Mouse (Mus musculus) hindbrain, embryonic 12.5 days (tissue): ENCODE measurements around the gene Rnf225. TPM values are rescaled to one million over a fixed set of nuclear protein-coding genes. Genes with fewer than 3 reads are reported as not detected.
"Not testable (repeated sequence)": the region's sequence is repeated elsewhere in the genome, so short reads cannot be mapped to it uniquely, and the experiment has no call there.

ENCODE experiments used
- ATAC-seq: fragments of 200-750 bp; cut with Nextera tagmentation; 2 replicates; pipeline ENCODE4 v1.8.0; 2017; ENCODE audit warnings: moderate TSS enrichment; ENCODE audit not compliant: low FRiP score
- H3K27ac ChIP-seq: fragments of 300-500 bp; sonication (generic); 2 replicates; pipeline ENCODE4 v1.5.1; 2016; ENCODE audit warnings: mild to moderate bottlenecking
- H3K27me3 ChIP-seq: fragments of 300-500 bp; sonication (generic); 2 replicates; pipeline ENCODE4 v1.6.1; 2016; ENCODE audit warnings: mild to moderate bottlenecking
- H3K36me3 ChIP-seq: fragments of 300-500 bp; sonication (generic); 2 replicates; pipeline ENCODE4 v1.6.1; 2016; ENCODE audit warnings: mild to moderate bottlenecking
- H3K4me1 ChIP-seq: fragments of 300-500 bp; sonication (generic); 2 replicates; pipeline ENCODE4 v1.6.1; 2016
- H3K4me2 ChIP-seq: fragments of 300-500 bp; sonication (generic); replicated peaks from 2 replicates; pipeline ENCODE4 v1.6.1; 2016; ENCODE audit warnings: mild to moderate bottlenecking
- H3K4me3 ChIP-seq: fragments of 300-500 bp; sonication (generic); 2 replicates; pipeline ENCODE4 v1.5.1; 2016; ENCODE audit warnings: mild to moderate bottlenecking
- H3K9ac ChIP-seq: fragments of 300-500 bp; sonication (generic); 2 replicates; pipeline ENCODE4 v1.6.1; 2016; ENCODE audit warnings: mild to moderate bottlenecking, moderate library complexity
- H3K9me3 ChIP-seq: fragments of 300-500 bp; sonication (generic); replicated peaks from 2 replicates; pipeline ENCODE4 v1.6.1; 2016; ENCODE audit warnings: mild to moderate bottlenecking
- WGBS: fragments of 180-500 bp; shearing (Covaris S2); methylation state at CpG from one replicate; pipeline ENCODE4 v1.1.7; 2016; 5-methylcytosine and 5-hydroxymethylcytosine counted together
- polyA plus RNA-seq: library from polyadenylated mRNA; unstranded; fragments of >200 nt; fragmentation: Nextera tagmentation; extraction: Ambion mirVana; gene quantifications from 2 replicates; pipeline ENCODE4 v1.2.1, GENCODE M21; 2016

Gene Rnf225
- polyA plus RNA-seq, 1 experiment from 2014 or later: 0.72 TPM

GRCm38 (mm10) chr7:12937254-12937803, 10.1 kb downstream of the Rnf225 start:
- H3K36me3 ChIP-seq, H3K27ac ChIP-seq, H3K4me2 ChIP-seq, H3K9me3 ChIP-seq, ATAC-seq, H3K4me3 ChIP-seq, H3K27me3 ChIP-seq, H3K4me1 ChIP-seq, H3K9ac ChIP-seq: not testable (repeated sequence)
- WGBS: 92% methylated on average over 4 of the region's 4 CpGs

- ATAC-seq: no peak
- no peaks in the 10 kb centered on the region for H3K27me3 ChIP-seq
- no peak overlapping the region for H3K9ac ChIP-seq
Measured at GRCm38 (mm10) chr7:12940599-12940998, 13.4 kb downstream of the Rnf225 start.

DNA sequence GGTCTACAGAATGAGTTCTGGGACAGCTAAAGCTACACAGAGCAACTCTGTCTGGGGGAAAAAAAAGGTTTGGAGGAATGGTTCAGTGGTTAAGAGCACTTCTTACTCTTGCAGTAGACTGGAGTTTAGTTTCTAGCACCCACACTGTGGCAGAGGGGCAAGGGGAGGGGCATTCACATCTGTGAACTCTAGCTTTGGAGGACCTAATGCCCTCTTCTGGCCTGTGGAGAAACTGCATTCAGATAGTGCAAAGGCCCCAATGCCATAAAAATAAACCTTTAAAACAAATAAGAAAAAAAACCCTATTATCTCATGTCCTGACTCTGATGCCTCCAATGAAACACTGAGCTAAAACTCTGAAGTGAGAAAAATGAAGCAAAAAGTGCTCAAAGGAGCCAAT, 16.3 kb downstream of the Rnf225 start:
- Histone ChIP-seq H3K4me2 (no peak overlapping the region), H3K27ac (no peak overlapping the region), H3K4me1 (no peaks in the 10 kb centered on the region), H3K27me3 (no peaks in the 10 kb centered on the region), H3K9ac (no peak overlapping the region), H3K4me3 (no peak overlapping the region), H3K36me3 (no peaks in the 10 kb centered on the region), H3K9me3 (no peaks in the 10 kb centered on the region)
- ATAC-seq: no peak

More at GRCm38 (mm10) chr7:12940599-12940998, 13.4 kb downstream of the Rnf225 start:
- Histone ChIP-seq H3K4me2 (no peak overlapping the region), H3K9me3 (no peaks in the 10 kb centered on the region), H3K4me1 (no peaks in the 10 kb centered on the region), H3K4me3 (no peak overlapping the region), H3K36me3 (no peaks in the 10 kb centered on the region), H3K27ac (no peak overlapping the region)
- WGBS: 86% methylated on average over 4 of the region's 4 CpGs

- Histone ChIP-seq H3K36me3 (no peaks in the 10 kb centered on the region), H3K27me3 (no peaks in the 10 kb centered on the region)
- 9% methylated on average over 35 of the region's 35 CpGs for WGBS
Measured at GRCm38 (mm10) chr7:12949032-12949871, 22.0 kb downstream of the Rnf225 start.

DNA sequence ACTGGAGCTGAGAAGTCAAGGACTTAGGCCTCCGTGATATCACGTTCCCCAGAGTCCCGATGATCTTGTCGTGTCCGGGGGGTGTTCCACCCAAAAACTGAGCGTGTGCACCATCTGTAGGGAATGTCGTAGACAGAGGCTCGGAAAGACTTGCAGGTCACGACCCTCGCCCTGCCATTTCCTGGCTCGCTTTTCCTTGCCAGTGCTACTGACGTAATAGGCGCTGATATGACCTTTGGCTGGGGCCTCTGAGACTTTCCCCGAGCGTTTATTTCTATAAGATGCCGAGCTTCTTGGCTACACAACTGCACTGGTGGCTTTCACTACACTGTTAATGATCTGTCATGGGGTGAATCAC, 22.6 kb downstream of the Rnf225 start:
- Histone ChIP-seq H3K9me3 (no peaks in the 10 kb centered on the region), H3K4me1 (peaks cover 12% of the 10 kb centered on the region), H3K9ac (peak overlapping the region; percentile 66), H3K4me3 (peak overlapping the region; percentile 45), H3K4me2 (peak overlapping the region; percentile 82), H3K36me3 (no peaks in the 10 kb centered on the region), H3K27me3 (no peaks in the 10 kb centered on the region), H3K27ac (peak overlapping the region; percentile 80)
- ATAC-seq: no peak; the same call in 1 of the 2 replicates
- 6% methylated on average over 16 of the region's 16 CpGs for WGBS

More at GRCm38 (mm10) chr7:12949032-12949871, 22.0 kb downstream of the Rnf225 start:
- H3K4me1 ChIP-seq: peaks cover 12% of the 10 kb centered on the region
- ATAC-seq: peak; percentile 97
- no peaks in the 10 kb centered on the region for H3K9me3 ChIP-seq
- peak overlapping the region; percentile 82 for H3K4me2 ChIP-seq
- H3K4me3 ChIP-seq: peak overlapping the region; percentile 45
- H3K27ac ChIP-seq: peak overlapping the region; percentile 88
- H3K9ac ChIP-seq: peak overlapping the region; percentile 66

DNA sequence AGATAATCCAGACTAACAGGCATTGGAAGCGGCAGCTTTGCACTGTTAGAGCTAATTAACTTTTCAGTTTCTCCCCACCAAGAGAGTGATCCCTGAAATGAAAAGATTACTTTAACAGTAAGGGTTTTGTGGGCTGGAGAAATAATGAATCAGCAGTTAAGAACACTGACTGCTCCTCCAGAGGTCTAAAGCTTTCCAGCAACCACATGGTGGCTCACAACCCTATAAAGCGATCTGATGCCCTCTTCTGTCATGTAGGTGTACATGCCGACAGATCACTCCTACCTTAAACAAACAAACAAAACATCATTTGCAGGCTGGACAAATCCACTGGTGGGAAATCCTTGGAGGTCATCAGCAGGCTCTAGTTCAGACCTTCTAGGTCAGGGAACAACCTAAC, 27.7 kb downstream of the Rnf225 start:
- Histone ChIP-seq H3K4me3 (no peak overlapping the region), H3K36me3 (no peaks in the 10 kb centered on the region), H3K4me2 (no peak overlapping the region), H3K27me3 (no peaks in the 10 kb centered on the region), H3K9me3 (no peaks in the 10 kb centered on the region), H3K9ac (no peak overlapping the region), H3K27ac (no peak overlapping the region), H3K4me1 (peaks cover 7% of the 10 kb centered on the region)
- WGBS: 62% methylated on average over 3 of the region's 3 CpGs
- ATAC-seq: no peak

DNA sequence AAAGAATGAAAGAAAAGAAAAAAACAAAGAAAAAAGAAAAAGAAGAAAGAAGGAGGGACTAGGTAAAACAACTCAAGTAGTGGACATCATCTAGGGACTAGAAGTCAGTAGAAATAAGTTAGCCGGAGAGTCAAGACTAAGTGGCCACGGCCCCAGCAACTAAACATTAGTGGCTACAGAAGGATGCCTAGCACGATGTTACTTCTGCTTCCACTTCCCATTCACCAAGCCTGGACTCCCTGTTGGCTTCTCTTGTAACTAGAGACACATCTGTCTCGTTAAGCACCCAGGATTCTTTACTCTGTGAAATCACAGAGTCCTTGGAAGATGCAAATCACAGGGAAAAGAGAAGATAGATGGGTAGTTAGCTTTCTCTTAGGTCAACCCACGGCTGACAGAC, 30.3 kb downstream of the Rnf225 start:
- no peak overlapping the region for H3K9ac ChIP-seq
- no peaks in the 10 kb centered on the region for H3K4me1 ChIP-seq
- no peak overlapping the region for H3K4me3 ChIP-seq
- H3K36me3 ChIP-seq: no peaks in the 10 kb centered on the region
- H3K4me2 ChIP-seq: no peak overlapping the region
- WGBS: 76% methylated on average over 5 of the region's 5 CpGs
- H3K9me3 ChIP-seq: no peaks in the 10 kb centered on the region
- no peak for ATAC-seq
- H3K27me3 ChIP-seq: no peaks in the 10 kb centered on the region
- H3K27ac ChIP-seq: no peak overlapping the region

GRCm38 (mm10) chr7:12958948-12959347, 31.7 kb downstream of the Rnf225 start:
- H3K27ac ChIP-seq: no peak overlapping the region
- H3K9ac ChIP-seq: no peak overlapping the region
- 80% methylated on average over 4 of the region's 4 CpGs for WGBS
- H3K4me3 ChIP-seq: no peak overlapping the region
- H3K27me3 ChIP-seq: no peaks in the 10 kb centered on the region
- no peaks in the 10 kb centered on the region for H3K9me3 ChIP-seq
- no peaks in the 10 kb centered on the region for H3K36me3 ChIP-seq
- ATAC-seq: no peak
- no peak overlapping the region for H3K4me2 ChIP-seq
- H3K4me1 ChIP-seq: no peaks in the 10 kb centered on the region

GRCm38 (mm10) chr7:12959718-12960117, 32.5 kb downstream of the Rnf225 start:
- peaks cover 1% of the 10 kb centered on the region for H3K4me1 ChIP-seq
- H3K27ac ChIP-seq: no peak overlapping the region
- H3K4me3 ChIP-seq: no peak overlapping the region
- no peak overlapping the region for H3K4me2 ChIP-seq
- no peak overlapping the region for H3K9ac ChIP-seq
- no peak for ATAC-seq
- no peaks in the 10 kb centered on the region for H3K27me3 ChIP-seq
- 14% methylated on average over 4 of the region's 4 CpGs for WGBS
- H3K9me3 ChIP-seq: no peaks in the 10 kb centered on the region
- H3K36me3 ChIP-seq: no peaks in the 10 kb centered on the region

DNA sequence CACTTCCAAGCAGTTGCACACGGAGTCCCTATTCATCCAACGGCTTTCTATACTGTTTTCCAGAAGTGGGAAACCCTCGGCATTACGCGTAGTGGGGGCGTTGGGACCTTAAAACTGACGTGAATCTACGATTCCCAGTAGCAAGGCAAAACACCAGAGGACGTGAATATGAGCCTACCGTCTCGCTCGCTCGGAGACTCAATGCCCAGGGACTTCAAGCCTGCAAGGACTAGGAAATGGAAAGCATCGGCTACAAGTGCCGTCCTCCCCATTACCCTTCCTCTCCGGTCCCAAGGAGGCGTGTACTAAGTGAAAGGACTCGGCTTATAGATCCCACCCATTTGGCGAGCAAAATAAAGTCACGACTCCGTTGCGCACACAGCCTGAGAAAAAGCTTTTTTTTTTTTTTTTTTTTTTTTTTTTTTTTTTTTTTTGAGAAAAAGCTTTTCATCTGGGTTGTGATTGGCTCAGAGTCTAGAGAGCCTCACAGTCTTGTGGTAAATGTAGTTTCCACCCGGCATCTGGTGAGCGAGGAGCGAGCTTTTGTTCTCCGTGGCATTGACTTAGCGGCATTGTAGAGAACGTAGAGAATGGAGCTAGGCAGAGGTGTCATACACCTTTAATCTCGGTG, 34.4 kb downstream of the Rnf225 start:
- H3K27ac ChIP-seq: peak overlapping the region; percentile 80
- 3% methylated on average over 29 of the region's 29 CpGs for WGBS
- H3K27me3 ChIP-seq: no peaks in the 10 kb centered on the region
- H3K36me3 ChIP-seq: no peaks in the 10 kb centered on the region
- peaks cover 12% of the 10 kb centered on the region for H3K4me1 ChIP-seq
- no peaks in the 10 kb centered on the region for H3K9me3 ChIP-seq
- H3K9ac ChIP-seq: peak overlapping the region; percentile 53
- peak; percentile 71 for ATAC-seq
- peak overlapping the region; percentile 57 for H3K4me2 ChIP-seq
- peak overlapping the region; percentile 37 for H3K4me3 ChIP-seq

- Histone ChIP-seq H3K27ac (peak within 1 kb of the TSS; percentile 90), H3K4me3 (peak within 1 kb of the TSS; percentile 85), H3K27me3 (no peaks in the 10 kb centered on the region), H3K9ac (peak within 1 kb of the TSS; percentile 95), H3K4me1 (peaks cover 22% of the 10 kb centered on the region), H3K36me3 (peaks cover 21% of the 10 kb centered on the region), H3K4me2 (peak within 1 kb of the TSS; percentile 96), H3K9me3 (no peaks in the 10 kb centered on the region)
- WGBS: under 1% methylated on average over 23 of the region's 23 CpGs
- peak; percentile 93 for ATAC-seq
Measured at GRCm38 (mm10) chr7:12965678-12966091, 38.5 kb downstream of the Rnf225 start, which contains the start of gene Zfp324. Gene Zfp324 (plus strand): TSS chr7:12965838.

- under 1% methylated on average over 29 of the region's 29 CpGs for WGBS
- H3K4me1 ChIP-seq: peaks cover 22% of the 10 kb centered on the region
- H3K9ac ChIP-seq: peak overlapping the region; percentile 95
- H3K4me2 ChIP-seq: peak overlapping the region; percentile 96
- peak overlapping the region; percentile 85 for H3K4me3 ChIP-seq
- ATAC-seq: peak; percentile 69
- peak overlapping the region; percentile 90 for H3K27ac ChIP-seq
- no peaks in the 10 kb centered on the region for H3K9me3 ChIP-seq
- no peaks in the 10 kb centered on the region for H3K27me3 ChIP-seq
- H3K36me3 ChIP-seq: peaks cover 27% of the 10 kb centered on the region
Measured at GRCm38 (mm10) chr7:12966104-12966845, 39.1 kb downstream of the Rnf225 start.
